Mouse (Mus musculus) intestine, postnatal 0 days (tissue): ENCODE results near the gene Dscaml1. TPM values are rescaled to one million over a fixed set of nuclear protein-coding genes. Genes with fewer than 3 reads are reported as not detected.

Experiments
- ATAC-seq: fragments of 200-750 bp; cut with Nextera tagmentation; 2 replicates; pipeline ENCODE4 v1.8.0; 2017; ENCODE audit warnings: mild to moderate bottlenecking, moderate TSS enrichment, moderate library complexity
- H3K27ac ChIP-seq: fragments of 300-500 bp; sonication (generic); 2 replicates; pipeline ENCODE4 v1.5.1; 2014; ENCODE audit warnings: mild to moderate bottlenecking, low read depth, low read length, moderate library complexity
- H3K27me3 ChIP-seq: fragments of 300-500 bp; sonication (generic); replicated peaks from 2 replicates; pipeline ENCODE4 v1.6.1; 2014; ENCODE audit warnings: low read length, mixed read lengths; ENCODE audit not compliant: control insufficient read depth, insufficient read depth
- H3K36me3 ChIP-seq: fragments of 300-500 bp; sonication (generic); 2 replicates; pipeline ENCODE4 v1.6.1; 2014; ENCODE audit warnings: mild to moderate bottlenecking, moderate library complexity; ENCODE audit not compliant: control insufficient read depth, insufficient read depth
- H3K4me1 ChIP-seq: fragments of 300-500 bp; sonication (generic); replicated peaks from 2 replicates; pipeline ENCODE4 v1.6.1; 2014; ENCODE audit warnings: antibody characterized with exemption, low read length, mixed read lengths; ENCODE audit not compliant: control insufficient read depth, insufficient read depth
- H3K4me2 ChIP-seq: fragments of 300-500 bp; sonication (generic); replicated peaks from 2 replicates; pipeline ENCODE4 v1.6.1; 2014; ENCODE audit warnings: low read depth, mild to moderate bottlenecking, moderate library complexity
- H3K4me3 ChIP-seq: fragments of 300-500 bp; sonication (generic); 2 replicates; pipeline ENCODE4 v1.5.1; 2014; ENCODE audit warnings: low read depth, low read length
- H3K9ac ChIP-seq: fragments of 300-500 bp; sonication (generic); 2 replicates; pipeline ENCODE4 v1.6.1; 2014; ENCODE audit warnings: mild to moderate bottlenecking, low read depth, low read length
- H3K9me3 ChIP-seq: fragments of 300-500 bp; sonication (generic); 2 replicates; pipeline ENCODE4 v1.6.1; 2016; ENCODE audit warnings: mixed run types; ENCODE audit not compliant: control insufficient read depth
- CTCF ChIP-seq: sonication (generic); IDR thresholded peaks from 2 replicates; pipeline ENCODE4 v1.5.1; 2016; ENCODE audit warnings: low read depth, mild to moderate bottlenecking, control low read depth, antibody characterized with exemption, moderate library complexity
- WGBS: fragments of 180-500 bp; shearing (Covaris S2); extraction: QIAGEN DNeasy Blood & Tissue Kit; methylation state at CpG from one replicate; pipeline ENCODE4 v1.1.7; 2014; 5-methylcytosine and 5-hydroxymethylcytosine counted together
- polyA plus RNA-seq: library from polyadenylated mRNA; unstranded; fragments of >200 nt; fragmentation: Nextera tagmentation; extraction: Ambion mirVana; gene quantifications from 2 replicates; pipeline ENCODE4 v1.2.1, GENCODE M21; 2015

The Dscaml1 gene
- polyA plus RNA-seq, 1 experiment from 2014 or later: 0.09 TPM

- no peak for ATAC-seq
- 93% methylated on average over 7 of the region's 7 CpGs for WGBS
Measured at GRCm38 (mm10) chr9:45587704-45588103, 161.3 kb downstream of the Dscaml1 start.

GRCm38 (mm10) chr9:45589867-45590266, 163.4 kb downstream of the Dscaml1 start:
- TF ChIP-seq CTCF: peak; percentile 84
- Histone ChIP-seq H3K9me3 (no peaks in the 10 kb centered on the region), H3K4me2 (no peak overlapping the region), H3K27ac (no peak overlapping the region), H3K4me3 (no peak overlapping the region), H3K27me3 (no peaks in the 10 kb centered on the region), H3K4me1 (no peaks in the 10 kb centered on the region), H3K36me3 (no peaks in the 10 kb centered on the region), H3K9ac (no peak overlapping the region)
- 69% methylated on average over 3 of the region's 3 CpGs for WGBS
- ATAC-seq: no peak

More at GRCm38 (mm10) chr9:45587704-45588103, 161.3 kb downstream of the Dscaml1 start:
- Histone ChIP-seq H3K4me2 (no peak overlapping the region), H3K9ac (no peak overlapping the region), H3K4me1 (no peaks in the 10 kb centered on the region), H3K27me3 (no peaks in the 10 kb centered on the region), H3K4me3 (no peak overlapping the region), H3K9me3 (no peaks in the 10 kb centered on the region), H3K36me3 (no peaks in the 10 kb centered on the region), H3K27ac (no peak overlapping the region)
- no peak for TF ChIP-seq CTCF

- Histone ChIP-seq H3K9me3 (no peaks in the 10 kb centered on the region), H3K27me3 (no peaks in the 10 kb centered on the region), H3K4me3 (no peak overlapping the region), H3K4me2 (no peak overlapping the region), H3K9ac (no peak overlapping the region), H3K36me3 (no peaks in the 10 kb centered on the region), H3K27ac (no peak overlapping the region), H3K4me1 (no peaks in the 10 kb centered on the region)
- TF ChIP-seq CTCF: no peak
- no peak for ATAC-seq
- WGBS: 77% methylated on average over 2 of the region's 2 CpGs
Measured at GRCm38 (mm10) chr9:45591061-45591460, 164.6 kb downstream of the Dscaml1 start.

GRCm38 (mm10) chr9:45592374-45592773, 165.9 kb downstream of the Dscaml1 start:
- no peak for TF ChIP-seq CTCF
- no peaks in the 10 kb centered on the region for H3K9me3 ChIP-seq
- no peaks in the 10 kb centered on the region for H3K4me1 ChIP-seq
- H3K27me3 ChIP-seq: no peaks in the 10 kb centered on the region
- H3K4me2 ChIP-seq: no peak overlapping the region
- H3K4me3 ChIP-seq: no peak overlapping the region
- WGBS: 79% methylated on average over 9 of the region's 9 CpGs
- H3K36me3 ChIP-seq: no peaks in the 10 kb centered on the region
- no peak for ATAC-seq
- H3K9ac ChIP-seq: no peak overlapping the region
- H3K27ac ChIP-seq: no peak overlapping the region

GRCm38 (mm10) chr9:45598117-45598516, 171.7 kb downstream of the Dscaml1 start:
- ATAC-seq: no peak
- no peak for TF ChIP-seq CTCF
- Histone ChIP-seq H3K27ac (no peak overlapping the region), H3K4me3 (no peak overlapping the region), H3K36me3 (no peaks in the 10 kb centered on the region), H3K4me1 (no peaks in the 10 kb centered on the region), H3K9ac (no peak overlapping the region), H3K9me3 (no peaks in the 10 kb centered on the region), H3K4me2 (no peak overlapping the region), H3K27me3 (no peaks in the 10 kb centered on the region)
- 77% methylated on average over 5 of the region's 5 CpGs for WGBS

GRCm38 (mm10) chr9:45599377-45599776, 172.9 kb downstream of the Dscaml1 start:
- no peak for ATAC-seq
- H3K4me3 ChIP-seq: no peak overlapping the region
- H3K36me3 ChIP-seq: no peaks in the 10 kb centered on the region
- no peaks in the 10 kb centered on the region for H3K9me3 ChIP-seq
- H3K4me2 ChIP-seq: no peak overlapping the region
- no peaks in the 10 kb centered on the region for H3K27me3 ChIP-seq
- no peak overlapping the region for H3K27ac ChIP-seq
- no peak overlapping the region for H3K9ac ChIP-seq
- no peaks in the 10 kb centered on the region for H3K4me1 ChIP-seq
- TF ChIP-seq CTCF: no peak
- 55% methylated on average over 4 of the region's 4 CpGs for WGBS

- Histone ChIP-seq H3K4me1 (no peaks in the 10 kb centered on the region), H3K4me3 (no peak overlapping the region), H3K9me3 (no peaks in the 10 kb centered on the region), H3K36me3 (no peaks in the 10 kb centered on the region), H3K4me2 (no peak overlapping the region), H3K27me3 (no peaks in the 10 kb centered on the region), H3K9ac (no peak overlapping the region), H3K27ac (no peak overlapping the region)
- TF ChIP-seq CTCF: no peak
- ATAC-seq: no peak
Measured at GRCm38 (mm10) chr9:45607337-45607736, 180.9 kb downstream of the Dscaml1 start.
